Mouse (Mus musculus): Measurements from ENCODE around the gene Efcab2. TPM values are rescaled to one million over a fixed set of nuclear protein-coding genes. Genes with fewer than 3 reads are reported as not detected.

Gene Efcab2
- 7.6 and 12.2 TPM in 2 replicates for polyA plus RNA-seq (2015; fragmentation: Nextera tagmentation; extraction: Ambion mirVana)

DNA sequence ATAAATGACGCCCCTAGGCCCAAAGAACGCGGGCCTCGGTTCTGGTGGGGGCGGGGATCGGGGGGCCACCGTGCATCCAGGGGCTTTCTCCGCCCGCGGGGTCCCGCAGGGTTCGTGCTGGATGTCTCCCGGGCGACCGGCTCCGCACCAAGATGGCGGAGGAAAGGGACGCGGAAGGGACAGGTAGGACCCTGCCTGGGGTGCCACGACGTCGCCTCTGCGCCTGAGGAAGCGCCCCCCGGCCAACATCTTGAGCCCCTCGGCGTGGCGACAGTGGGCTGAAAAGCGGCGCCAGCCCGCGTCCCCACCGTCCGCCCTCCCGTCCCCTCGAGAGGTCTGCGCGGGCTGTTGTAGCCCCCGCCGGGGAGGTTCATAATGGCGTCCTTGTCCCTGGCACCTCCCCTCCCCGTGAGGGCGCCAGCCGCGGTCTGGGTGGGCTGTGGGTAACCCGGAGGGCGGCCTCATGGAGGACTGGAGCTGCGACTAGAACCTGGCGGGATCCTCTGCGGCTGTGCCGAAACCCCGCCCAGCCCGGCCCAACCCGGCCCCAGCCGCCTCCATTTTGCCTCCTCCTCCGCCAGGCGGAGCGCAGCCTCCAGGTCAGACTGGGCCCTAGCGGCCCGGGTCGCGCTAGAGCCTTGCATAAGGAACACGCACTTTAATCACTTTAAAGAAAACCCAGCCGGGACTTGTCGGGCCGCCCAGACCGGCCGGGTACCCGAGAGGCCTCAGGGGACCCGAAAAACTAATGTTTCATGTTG is at the start of gene Efcab2:
Gene Efcab2, plus strand, starts transcription at position 135 of the 761 bp plus-strand sequence.

DNA sequence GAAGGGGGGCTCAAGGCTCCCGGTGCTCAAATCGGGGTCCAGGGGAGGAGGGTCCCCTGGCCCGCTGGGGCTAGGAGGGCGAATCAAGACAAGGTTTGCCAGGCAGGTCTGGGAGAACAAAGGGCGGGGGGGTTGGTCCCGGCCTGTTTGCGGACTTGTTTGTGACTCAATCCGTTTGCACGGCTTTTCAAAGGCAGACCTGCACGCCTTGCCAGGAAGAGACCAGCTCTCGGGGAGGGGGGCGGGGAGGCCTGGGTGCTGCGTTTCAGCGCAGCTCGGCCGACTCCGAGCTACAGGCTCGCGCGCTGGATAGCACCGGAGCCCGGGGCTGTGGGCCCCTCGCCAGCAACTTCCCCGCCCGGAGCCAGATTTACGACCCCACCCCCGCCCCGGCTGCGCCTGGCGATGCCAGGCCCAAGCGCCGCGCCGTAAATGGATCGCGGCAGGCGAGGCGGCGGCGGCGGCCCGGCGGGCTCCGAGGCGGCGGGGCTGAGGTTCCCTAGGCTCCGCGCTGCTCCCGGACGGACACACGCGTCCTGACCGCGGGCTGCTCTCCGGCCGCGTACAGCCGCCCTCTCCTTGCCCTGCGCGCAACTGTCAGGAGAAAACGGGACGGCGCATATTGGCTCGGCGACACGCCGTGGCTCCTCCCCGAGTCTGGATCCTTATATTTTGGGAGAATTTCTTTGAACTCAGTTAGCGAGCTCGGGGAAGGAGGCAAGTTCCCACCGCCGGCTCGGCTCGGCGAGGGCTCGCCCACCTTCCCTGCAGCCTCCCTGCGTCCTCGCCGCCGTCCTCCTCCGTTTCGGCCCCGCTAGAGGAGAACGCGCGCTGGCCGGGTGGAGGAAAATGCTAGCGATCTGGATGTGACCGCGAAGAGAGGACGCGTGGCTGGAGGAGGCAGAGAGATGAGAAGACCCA is 122.8 kb downstream of the Efcab2 start, which contains the start of gene Kif26b:
Gene Kif26b, plus strand, starts transcription at position 695 of the 921 bp plus-strand sequence.

Small RNA genes lying within 50 kb of the gene (microRNA-seq; reads per million reads assigned to microRNA genes)
- not detected for gene Gm27458 (ENCODE audit: borderline replicate concordance, insufficient number of aligned reads)

Other genes starting within 250 kb of the Efcab2 start
- 15.9 and 27.3 TPM in 2 replicates for gene Desi2, start 218.7 kb upstream of the Efcab2 start, polyA plus RNA-seq (2015; fragmentation: Nextera tagmentation; extraction: Ambion mirVana)
- 226 and 228 TPM in 2 replicates for gene Cox20, start 87.0 kb upstream of the Efcab2 start, polyA plus RNA-seq (2015; fragmentation: Nextera tagmentation; extraction: Ambion mirVana)
- gene Hnrnpu, start 68.3 kb upstream of the Efcab2 start, polyA plus RNA-seq (2015; fragmentation: Nextera tagmentation; extraction: Ambion mirVana) = 187 and 265 TPM in 2 replicates
- gene Kif26b, start 123.0 kb downstream of the Efcab2 start, polyA plus RNA-seq (2015; fragmentation: Nextera tagmentation; extraction: Ambion mirVana) = 3.1 and 5.8 TPM in 2 replicates

Measured in adrenal gland, postnatal 0 days (tissue).